Mouse (Mus musculus) MN1 (cell line): ENCODE results near the gene Pdzd2.
A peak's percentile ranks its signal among the peaks of the same experiment; 100 is the strongest.

ENCODE experiments used
- DNase-seq: peaks from one replicate; pipeline ENCODE4 v3.0.0-alpha.2; 2016; ENCODE audit warnings: low spot score

Pdzd2 gene

DNA sequence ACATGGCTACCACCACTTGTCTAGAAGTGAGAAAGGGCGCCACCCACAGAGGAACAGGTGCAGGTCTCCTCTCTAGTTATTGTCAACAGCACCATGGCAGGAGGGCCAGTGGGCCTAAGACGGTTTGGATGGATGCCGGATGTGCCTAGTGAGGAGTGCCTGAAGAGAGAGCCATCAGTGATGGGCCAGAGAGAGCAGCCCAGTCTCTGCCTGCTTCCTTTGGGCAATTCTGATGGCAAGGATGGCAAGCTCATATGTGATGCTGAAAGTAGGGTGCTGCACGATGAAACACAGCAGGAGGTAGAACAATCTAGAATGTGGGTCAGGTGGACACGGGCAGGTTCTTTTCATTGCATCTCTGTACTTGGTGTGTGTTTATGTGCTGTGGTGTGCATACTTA, 117.0 kb downstream of the Pdzd2 start:
- DNase-seq = no peak

DNA sequence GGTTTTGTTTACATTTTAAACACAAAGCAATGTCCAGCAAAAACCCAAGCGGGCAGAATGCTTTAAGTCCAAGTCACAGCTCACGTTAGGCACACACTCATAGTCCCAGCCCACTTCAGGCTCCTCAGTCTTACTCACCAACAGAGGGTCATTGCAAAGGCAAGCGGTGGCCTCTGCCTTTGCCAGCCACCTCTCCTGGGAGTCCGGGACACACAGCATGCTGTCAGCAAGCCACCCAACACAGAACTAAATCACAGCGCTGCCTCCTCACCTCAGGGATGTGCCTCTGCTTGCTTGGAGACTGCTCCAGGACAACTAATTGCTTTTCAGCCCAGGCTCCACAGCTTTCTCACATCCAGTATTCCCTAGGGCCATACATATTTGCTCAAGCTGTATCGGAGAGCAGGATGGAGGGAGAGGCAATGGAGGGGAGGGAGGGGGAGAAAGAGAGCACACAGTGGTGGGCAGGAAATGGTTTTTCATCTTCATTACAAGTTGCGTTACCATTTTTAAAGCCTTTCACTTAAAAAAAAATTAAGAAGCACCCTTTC, 117.6 kb downstream of the Pdzd2 start:
- no peak for DNase-seq

DNA sequence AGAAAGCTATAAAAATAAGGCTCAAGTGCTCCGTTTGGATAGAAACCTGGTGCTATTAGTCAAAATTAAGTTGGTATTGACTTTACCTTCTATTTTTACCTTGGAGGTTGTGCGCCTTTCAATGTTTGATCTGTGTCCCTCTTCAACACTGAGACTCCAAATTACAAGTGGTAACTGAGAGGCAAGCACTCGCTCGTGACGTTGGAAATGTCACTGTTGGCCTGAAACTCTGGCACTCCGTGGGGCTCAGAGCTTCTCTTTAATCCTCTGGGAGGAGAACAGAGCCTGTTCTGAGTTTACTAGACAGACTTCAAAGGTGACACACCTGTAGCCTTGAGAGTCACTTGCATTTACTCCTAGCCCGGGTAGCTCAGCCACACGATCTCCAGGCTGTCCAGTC, 120.5 kb downstream of the Pdzd2 start:
- DNase-seq = no peak

DNA sequence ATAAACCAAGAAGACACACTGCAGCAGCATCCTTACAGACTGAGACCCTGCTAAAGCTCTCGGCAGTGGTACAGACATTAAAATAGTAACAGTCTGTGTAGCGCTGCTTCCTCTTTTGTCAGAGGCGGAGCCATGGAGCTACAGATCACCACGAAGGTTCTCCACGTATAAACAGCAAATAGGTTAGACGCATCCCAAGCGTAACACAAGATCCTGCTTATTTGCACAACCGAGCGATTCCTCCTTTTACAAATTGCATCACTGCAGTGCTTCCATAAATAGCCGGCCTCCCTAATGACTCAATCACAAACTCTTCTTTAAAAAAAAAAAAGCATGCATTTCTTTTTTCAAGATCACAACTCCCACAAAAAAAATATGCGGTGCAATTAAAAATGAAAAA, 122.1 kb downstream of the Pdzd2 start:
- no peak for DNase-seq

DNA sequence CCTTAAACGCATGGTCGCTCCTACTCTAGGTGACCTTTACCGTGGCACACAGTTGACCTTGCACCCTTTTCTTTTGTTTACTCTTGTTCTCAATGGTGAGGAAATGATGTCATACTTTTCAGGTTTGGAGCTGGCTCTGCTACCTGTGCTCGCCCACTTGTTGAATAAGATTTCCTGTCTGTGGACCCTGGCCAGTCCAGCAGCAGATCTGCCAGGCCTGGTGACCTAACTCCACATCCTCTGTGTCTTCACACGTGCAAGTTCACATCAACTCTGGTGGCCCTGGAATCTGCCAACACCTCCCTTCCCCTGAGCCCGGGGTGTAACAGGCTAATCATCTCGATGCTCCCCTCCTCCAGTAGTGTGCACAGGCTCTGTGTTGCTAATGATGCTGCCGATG, 122.5 kb downstream of the Pdzd2 start:
- no peak for DNase-seq

DNA sequence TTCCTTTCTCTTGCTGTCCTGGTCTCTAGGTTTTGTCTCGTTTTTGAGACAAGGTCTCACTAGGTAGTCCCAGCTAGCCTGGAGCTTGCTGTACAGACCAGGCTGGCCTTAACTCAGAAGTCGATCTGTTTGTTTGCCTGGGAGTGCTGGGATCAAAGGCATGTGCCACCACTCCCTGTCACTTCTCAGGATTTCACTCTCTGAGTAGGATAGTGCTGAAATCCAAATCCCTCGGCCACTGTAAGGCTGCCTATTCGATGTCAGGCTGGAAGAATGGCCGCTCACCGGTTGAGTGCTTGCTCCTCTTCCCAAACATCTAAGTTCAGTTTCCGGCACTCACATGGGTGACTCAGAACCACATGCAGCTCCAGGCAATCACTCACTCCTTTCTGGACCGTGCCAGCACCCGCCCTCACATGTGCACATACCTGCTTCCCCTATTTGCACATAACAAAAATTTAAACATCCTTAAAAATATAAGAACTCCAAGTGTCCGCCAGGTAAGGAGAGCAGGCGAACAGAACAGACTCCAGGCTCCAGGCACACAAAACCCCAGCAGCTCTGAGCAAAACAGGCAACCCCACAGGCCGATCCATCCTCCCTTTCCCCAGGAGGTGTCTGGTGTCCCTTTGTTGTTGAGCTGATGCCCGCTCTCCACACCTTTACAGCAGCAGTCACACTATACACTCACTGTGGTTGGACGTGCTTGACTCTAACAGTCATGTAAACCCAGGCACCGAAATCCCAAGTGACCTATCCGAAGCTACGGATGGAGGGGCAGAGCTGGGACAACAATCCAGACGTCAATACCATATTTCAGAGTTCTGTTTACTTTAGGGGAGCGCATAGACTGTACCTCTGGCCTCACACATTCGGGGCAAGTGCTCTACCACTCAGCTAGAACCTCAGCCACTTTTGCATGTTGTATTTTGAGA, 124.5 kb downstream of the Pdzd2 start:
- no peak for DNase-seq

DNA sequence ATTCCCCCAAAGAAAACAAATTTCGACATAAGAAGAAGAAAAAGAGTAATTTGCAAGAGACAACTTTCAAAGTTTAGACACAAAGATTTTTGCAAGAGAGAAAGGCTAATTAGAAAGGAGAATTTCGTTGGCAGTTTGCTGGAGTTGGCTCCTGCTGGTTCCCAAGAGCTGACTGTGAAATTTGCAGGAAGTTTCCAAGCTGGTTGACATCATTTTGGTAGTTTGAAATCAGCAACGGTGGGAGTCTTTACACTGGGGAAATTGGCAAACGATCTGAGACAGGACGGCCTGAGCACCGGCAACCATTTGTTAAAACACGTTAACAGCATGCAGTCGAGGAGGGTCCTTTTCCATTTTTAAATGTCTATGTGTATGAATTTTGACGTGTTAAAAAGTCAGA, 125.7 kb downstream of the Pdzd2 start:
- DNase-seq = no peak

DNA sequence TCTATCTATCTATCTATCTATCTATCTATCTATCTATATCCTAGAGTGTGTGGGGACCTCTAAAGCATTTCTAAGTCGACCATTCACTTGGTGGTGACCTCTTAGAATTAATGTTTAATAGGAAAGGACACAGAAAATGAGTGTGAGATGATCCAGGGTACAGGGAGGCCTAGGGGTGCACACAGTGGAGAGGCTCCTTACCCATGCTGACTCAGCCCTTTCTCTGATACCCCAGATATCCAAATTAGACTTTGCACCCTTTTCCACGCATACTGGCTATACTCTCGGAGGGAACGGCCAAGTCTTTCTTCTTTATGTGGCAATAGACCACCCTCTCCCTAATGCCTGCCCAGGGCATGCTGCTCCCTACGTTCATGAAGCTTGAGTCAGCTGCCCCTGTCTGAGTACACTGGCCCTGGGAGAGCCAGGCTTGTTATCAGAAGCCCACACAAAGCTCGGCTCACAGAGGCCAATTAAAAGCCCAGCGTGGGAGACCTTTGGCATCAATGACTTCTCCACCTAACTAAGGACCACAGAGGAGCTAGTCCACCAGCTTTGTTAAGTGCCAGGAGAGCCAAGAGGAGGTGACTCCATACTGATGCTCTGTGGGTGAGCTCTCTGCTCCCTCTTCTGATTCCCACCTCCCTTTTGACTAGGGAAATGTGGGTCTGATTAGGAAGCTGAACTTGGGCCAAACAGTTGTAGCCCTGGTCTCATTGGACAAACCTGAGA, 126.6 kb downstream of the Pdzd2 start:
- DNase-seq = no peak

DNA sequence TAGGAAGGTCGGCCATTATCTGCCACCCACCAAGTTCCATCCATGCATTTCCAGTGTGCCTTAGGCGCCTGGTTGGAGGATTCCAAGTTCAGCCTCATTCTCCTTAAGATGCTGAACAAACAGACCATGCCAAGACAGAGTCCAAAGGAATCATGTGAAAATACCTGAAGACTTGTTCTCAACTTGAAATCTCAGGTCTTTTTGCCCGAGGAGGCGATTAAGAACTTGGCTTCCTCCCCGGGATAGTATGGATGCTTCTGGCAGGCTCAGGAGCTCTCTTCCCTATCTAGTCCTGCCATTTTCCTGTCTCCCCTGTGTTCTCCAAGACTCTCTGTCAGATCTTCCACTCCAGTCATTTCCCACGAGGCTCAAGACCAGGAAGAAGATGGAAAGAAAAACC, 131.6 kb downstream of the Pdzd2 start:
- DNase-seq = no peak

DNA sequence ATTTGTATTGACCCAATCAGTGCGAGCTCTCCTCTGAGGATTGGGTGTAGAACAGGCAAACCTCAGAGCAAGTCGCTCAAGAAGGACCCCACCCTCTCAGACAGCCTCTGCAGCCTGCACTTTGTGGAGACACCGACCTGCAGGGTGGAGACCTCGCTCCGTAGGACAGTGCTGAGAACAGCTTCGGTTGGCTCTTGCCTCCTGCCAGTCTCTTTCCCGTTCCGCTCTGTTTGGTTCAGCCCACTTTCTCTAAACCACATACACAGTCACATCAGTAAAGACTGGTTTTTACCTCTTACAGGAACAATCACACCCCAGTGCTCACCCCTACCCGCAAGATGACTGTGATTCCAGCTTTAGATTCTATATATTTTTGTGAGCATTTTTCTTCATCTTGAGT, 133.4 kb downstream of the Pdzd2 start:
- no peak for DNase-seq

DNA sequence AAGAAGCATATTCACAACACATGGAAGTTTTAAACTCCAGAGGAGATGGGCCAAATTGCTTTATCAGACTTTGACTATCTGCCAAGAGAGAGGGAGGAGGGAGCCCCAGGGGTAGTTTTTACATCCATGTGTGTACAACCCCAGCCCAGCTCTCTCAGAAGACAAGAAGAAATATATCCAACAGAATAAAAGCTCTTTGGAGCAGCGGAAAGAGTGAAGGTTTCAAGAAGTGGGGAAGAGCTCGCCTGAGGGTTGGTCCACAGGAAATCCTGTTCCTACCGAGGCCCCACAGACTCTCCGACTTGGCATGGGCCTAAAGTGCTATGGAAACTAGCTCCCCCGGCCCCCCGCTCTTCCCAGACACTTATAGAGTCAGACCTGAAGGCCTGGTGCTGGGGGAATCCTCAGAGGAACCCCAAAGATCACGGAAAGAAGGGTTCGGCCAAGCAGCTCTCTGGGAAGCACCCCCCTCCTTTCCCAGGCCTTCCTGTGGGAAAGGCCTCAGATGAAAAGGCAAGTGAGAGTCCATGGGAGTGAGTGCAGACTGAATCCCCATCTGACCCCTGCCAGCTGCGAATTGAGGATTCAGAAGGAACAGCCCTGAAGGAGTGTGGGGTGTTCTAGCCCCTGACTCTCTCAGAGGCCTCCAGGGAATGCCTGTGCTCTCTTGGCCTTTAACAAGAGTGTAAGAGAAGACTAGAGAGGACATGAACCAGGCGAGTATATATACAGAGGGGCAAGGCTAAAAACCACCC, 134.3 kb downstream of the Pdzd2 start:
- no peak for DNase-seq

DNA sequence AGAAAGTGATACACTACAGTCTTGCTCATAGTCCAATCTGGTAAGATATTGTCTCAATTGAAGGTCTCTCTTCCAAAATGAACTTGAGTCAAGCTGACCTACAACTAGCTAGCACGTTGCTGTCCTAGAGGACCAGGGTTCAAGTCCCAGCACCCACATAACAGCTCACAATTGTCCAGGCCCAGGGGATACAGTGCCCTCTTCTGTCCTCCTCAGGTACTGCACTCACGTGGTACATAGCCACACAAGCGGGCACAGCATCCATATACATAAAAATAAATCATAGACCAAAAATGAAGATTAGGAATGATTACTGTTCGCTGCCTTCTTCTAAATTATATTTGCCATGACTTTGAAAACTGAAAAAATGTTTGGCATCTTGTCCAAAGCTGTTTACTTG, 136.1 kb downstream of the Pdzd2 start:
- DNase-seq = no peak

DNA sequence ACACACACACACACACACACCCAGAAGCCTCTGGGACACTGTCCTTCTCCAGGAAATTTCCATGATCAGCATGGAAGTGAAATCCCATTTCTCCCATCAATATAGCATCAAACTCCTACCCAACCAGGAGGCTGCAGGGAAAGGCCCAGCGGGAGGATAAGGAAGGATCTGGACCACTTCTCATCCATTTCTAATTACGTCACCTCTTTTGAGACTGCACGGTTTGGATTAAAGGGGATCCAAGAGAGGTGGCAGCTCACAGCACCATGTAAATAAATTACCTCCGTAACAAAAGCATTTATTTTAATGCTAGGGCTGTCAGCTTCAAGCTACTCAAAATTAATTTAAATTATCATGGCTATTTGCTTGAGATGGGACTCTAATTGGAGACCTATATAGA, 146.6 kb downstream of the Pdzd2 start:
- no peak for DNase-seq

DNA sequence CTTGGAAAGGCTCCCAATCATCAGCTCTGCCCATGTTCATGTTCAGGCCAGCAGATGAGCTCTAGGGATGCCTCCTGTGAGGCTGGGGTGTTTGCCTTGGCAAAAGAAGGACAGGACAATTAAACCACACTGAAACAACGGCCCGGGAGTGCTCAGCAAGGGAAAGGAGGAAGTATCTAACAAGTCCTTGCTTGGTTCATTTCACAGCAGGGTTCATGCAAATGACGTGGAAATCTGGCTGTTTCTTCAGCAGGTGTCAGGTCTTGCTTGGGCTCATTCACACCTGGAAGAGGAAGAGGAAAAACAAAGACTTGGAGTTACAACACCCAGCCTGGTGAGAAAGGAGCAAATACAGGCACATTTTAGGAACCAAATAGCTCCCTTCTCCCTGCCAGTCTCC, 147.1 kb downstream of the Pdzd2 start:
- no peak for DNase-seq

DNA sequence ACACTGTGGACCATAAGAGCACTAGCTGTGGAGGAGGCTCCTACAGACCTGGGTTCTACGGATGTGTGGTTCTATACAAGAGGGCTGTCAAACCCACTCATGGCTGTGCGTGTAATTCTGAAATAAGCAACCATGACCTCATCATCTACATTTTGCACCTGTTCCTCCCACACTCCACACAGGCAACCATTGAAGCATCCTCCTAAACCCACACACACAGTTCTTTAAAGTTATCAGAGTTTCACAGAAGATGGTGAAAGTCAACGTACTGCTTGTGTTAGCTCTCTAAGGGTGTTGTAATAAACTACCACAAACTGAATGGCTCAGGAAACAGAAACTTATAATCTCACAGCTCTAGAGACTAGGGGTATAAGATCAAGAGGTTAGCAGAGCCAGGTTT, 151.1 kb downstream of the Pdzd2 start:
- DNase-seq = no peak

DNA sequence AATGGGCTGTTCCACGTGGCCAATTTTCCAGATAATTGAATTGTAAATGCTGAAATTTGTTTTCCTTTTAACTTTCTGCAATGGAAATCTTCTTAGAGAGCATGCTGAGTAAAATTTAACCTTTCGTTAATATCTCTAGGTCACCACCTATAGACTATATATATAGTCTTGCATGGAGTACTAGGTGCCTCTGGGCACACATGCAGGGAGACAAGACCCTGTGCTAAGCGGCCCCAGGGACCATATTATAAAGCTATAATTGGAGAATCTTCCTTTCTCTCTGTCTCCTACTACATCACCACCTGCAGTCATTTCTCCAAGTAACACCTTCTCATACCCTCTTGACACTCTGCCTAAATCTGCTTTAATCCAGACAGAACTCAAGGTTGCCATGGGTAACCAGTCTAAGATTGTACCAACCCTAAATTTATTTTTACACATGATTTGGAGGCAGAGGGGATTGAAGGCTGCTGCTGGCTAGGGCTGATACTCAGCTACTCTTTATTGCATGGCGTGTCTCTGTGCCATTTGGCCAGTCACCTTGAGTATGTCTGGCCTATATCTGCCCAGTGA, 152.8 kb downstream of the Pdzd2 start:
- DNase-seq = no peak

DNA sequence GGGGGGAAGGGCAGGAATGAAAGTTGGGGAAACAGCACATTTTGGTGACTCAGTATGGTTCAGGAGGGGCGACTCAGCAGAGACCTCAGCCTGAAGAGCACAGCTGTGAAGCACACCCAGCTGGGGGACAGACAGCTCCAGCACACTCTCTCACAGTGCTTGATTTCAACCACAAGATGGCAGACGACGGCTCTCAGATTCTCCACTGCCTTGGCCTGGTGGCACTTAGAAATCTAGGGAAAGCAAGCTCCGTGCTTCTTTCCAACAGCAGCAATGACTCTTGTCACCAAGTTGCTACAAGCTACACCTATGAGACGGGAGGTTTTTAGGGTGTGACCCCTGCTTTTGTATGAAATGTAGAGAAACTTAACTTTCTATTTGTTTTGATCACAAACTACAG, 153.6 kb downstream of the Pdzd2 start:
- DNase-seq = peak; percentile 61

DNA sequence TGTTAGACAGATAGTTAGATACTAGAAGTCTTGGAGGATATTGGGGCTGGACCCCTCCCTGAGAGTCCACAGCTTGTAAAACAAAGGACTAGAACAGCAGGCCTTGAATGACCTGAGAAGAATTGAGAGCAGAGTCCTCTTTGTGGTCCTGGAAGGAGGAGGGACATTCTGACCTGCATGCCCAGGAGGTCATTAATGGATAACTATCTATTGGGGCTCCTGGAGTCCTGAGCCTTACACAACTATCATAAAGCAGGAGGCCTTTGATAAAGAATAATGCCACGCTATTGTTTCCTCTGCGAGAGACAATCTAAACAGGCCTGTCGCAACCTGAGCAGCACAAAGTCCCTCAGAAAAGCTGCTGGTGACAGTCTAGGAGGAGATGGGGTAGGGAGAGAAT, 156.7 kb downstream of the Pdzd2 start:
- DNase-seq = no peak

DNA sequence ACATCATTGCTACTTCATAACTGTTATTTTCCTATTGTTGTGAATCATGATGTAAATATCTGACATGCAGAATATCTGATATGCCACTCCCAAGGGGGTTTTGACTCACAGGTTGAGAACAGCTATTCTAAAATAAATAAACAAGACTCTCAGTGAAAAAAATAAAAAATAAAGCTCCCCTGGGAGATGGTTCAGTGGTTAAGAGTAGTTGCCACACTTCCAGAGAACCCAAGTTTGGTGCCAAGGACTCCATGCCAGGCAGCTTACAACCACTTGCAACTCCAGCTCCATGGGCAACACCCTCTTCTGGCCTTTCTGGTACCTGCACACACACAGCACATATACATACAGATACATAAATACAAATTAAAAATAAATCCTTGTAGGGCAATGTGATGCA, 157.3 kb downstream of the Pdzd2 start:
- DNase-seq = no peak

DNA sequence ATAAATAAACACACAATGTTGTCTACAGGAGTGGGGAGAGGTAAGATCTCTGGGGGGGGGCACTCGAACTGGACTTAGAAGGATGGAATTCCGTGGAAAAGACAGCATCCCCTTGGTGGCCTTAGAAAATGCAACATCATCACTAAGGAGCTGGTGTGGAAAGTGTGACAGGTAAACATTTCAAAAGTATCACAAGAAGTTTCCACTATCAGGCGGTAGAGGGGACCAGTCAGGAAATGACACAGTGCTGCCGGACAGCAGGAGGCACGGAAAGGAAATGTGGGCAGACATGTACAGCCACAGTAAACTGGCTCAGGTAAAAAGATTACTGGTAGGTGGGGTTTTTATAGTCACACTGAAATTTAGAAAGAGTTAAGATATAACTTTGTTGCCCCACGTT, 160.5 kb downstream of the Pdzd2 start:
- DNase-seq = no peak

DNA sequence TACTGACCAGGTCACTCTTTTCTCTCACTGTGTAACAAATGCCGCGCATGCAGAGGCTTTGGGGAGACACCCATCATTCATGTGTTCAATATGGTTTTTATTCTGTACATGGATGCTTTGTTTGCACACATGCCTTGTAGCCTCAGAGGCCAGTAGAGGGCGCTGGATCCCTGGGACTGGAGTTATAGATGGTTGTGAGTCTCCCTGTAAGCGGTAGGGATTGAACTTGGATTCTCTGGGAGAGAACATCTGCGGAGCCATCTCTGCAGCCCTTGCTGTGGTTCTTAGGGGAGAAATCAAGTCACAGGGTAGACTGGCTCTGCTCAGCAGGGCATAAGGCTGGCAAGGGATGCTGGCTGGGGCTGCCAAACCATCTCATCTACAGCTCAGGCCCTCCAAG, 161.4 kb downstream of the Pdzd2 start:
- DNase-seq = peak; percentile 49

DNA sequence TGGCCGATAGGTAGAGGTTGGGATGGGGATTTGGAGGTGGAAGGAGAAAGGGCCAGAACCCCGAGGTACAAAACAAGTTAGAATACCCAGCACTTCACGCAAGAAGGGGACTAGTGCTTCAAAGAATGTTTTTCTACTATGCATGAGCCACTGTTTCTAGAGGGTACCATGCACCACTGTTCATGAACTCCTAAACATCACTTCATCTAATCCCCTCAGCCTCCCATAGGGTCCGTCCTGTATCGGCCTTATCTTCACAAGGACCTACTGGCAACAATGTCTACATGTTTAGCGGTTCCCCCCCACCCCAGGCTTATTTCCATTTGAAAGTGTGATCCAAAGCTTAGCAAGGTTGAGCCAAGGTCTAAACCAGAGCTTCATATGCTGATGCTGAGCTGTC, 162.0 kb downstream of the Pdzd2 start:
- DNase-seq = no peak
